Mouse (Mus musculus) liver, embryonic 14.5 days (tissue): Measurements from ENCODE around the gene Gm10378. TPM values are rescaled to one million over a fixed set of nuclear protein-coding genes. Genes with fewer than 3 reads are reported as not detected.
"Not testable (repeated sequence)": the region's sequence is repeated elsewhere in the genome, so short reads cannot be mapped to it uniquely, and the experiment has no call there.

ENCODE experiments used
- ATAC-seq: fragments of 200-750 bp; cut with Nextera tagmentation; 2 replicates; pipeline ENCODE4 v1.8.0; 2017; ENCODE audit warnings: moderate number of reproducible peaks, mild to moderate bottlenecking, moderate library complexity; ENCODE audit not compliant: insufficient read depth
- DNase-seq, 3 experiments: peaks; one replicate each; pipeline ENCODE4 v3.0.0-alpha.2; 2012 to 2013; ENCODE audit warnings: low read depth in 3 of 3, low spot score in 3 of 3
- H3K27ac ChIP-seq: fragments of 300-500 bp; sonication (generic); 2 replicates; pipeline ENCODE4 v1.5.1; 2014; ENCODE audit warnings: moderate library complexity, mild to moderate bottlenecking, control low read depth, inconsistent platforms
- H3K27me3 ChIP-seq: fragments of 300-500 bp; sonication (generic); 2 replicates; pipeline ENCODE4 v1.6.1; 2014; ENCODE audit warnings: mild to moderate bottlenecking, low read length, moderate library complexity; ENCODE audit not compliant: control insufficient read depth, insufficient read depth
- H3K36me3 ChIP-seq: fragments of 300-500 bp; sonication (generic); replicated peaks from 2 replicates; pipeline ENCODE4 v1.6.1; 2014; ENCODE audit warnings: low read depth; ENCODE audit not compliant: control insufficient read depth, insufficient read depth
- H3K4me1 ChIP-seq, 2 experiments: fragments of 200-500 bp in 1 of 2; fragments of 300-500 bp in 1 of 2; sonication (generic) in 1 of 2; replicated peaks; 2 replicates each; pipeline ENCODE4 v1.6.1; 2012 to 2014; ENCODE audit warnings: antibody characterized with exemption in 1 of 2, inconsistent platforms in 1 of 2, low read length in 1 of 2; ENCODE audit not compliant: control insufficient read depth in 2 of 2, insufficient read depth in 2 of 2
- H3K4me2 ChIP-seq: fragments of 300-500 bp; sonication (generic); 2 replicates; pipeline ENCODE4 v1.6.1; 2014; ENCODE audit warnings: low read depth, mild to moderate bottlenecking, control low read depth, moderate library complexity
- H3K4me3 ChIP-seq, 2 experiments: fragments of 200-500 bp in 1 of 2; fragments of 300-500 bp in 1 of 2; sonication (generic) in 1 of 2; 2 replicates each; pipeline ENCODE4 v1.5.1; 2012 to 2014; ENCODE audit warnings: low read depth in 2 of 2, low read length in 2 of 2, mild to moderate bottlenecking in 2 of 2, control low read depth in 1 of 2, inconsistent platforms in 1 of 2, moderate library complexity in 1 of 2; ENCODE audit not compliant: insufficient read depth in 1 of 2
- H3K9ac ChIP-seq: fragments of 300-500 bp; sonication (generic); replicated peaks from 2 replicates; pipeline ENCODE4 v1.6.1; 2014; ENCODE audit warnings: mild to moderate bottlenecking, control low read depth, moderate library complexity
- H3K9me3 ChIP-seq: fragments of 300-500 bp; sonication (generic); 2 replicates; pipeline ENCODE4 v1.6.1; 2016; ENCODE audit warnings: low read length, mixed read lengths; ENCODE audit not compliant: control insufficient read depth
- WGBS: fragments of 180-500 bp; shearing (Covaris S2); extraction: QIAGEN DNeasy Blood & Tissue Kit; methylation state at CpG from one replicate; pipeline ENCODE4 v1.1.7; 2014; ENCODE audit not compliant: insufficient replicate concordance; 5-methylcytosine and 5-hydroxymethylcytosine counted together
- microRNA-seq: library from miRNA; unstranded; fragments of <30 nt; microRNA quantifications from one replicate; pipeline ENCODE4, GENCODE M21; 2016
- polyA plus RNA-seq, 2 experiments: library from polyadenylated mRNA; depleted of rRNA in 1 of 2; stranded (reverse) in 1 of 2; unstranded in 1 of 2; fragments of >200 nt; fragmentation: Nextera tagmentation in 1 of 2; extraction: Ambion mirVana in 1 of 2; gene quantifications; 2 replicates each; pipeline versions ENCODE4 v1.2.1 to v1.2.3; 2012 to 2014

The Gm10378 gene
- not detected in 2 replicates for polyA plus RNA-seq (2012; rRNA removed)
- polyA plus RNA-seq (2014; fragmentation: Nextera tagmentation; extraction: Ambion mirVana): not detected in 2 replicates

- WGBS: no CpG with 5 or more reads among the region's 1 CpGs
- ATAC-seq: not testable (repeated sequence)
Observed at GRCm38 (mm10) chr14:42655638-42656037, at the start of gene Gm10378. Gene Gm10378, plus strand, starts transcription at chr14:42655938.

DNA sequence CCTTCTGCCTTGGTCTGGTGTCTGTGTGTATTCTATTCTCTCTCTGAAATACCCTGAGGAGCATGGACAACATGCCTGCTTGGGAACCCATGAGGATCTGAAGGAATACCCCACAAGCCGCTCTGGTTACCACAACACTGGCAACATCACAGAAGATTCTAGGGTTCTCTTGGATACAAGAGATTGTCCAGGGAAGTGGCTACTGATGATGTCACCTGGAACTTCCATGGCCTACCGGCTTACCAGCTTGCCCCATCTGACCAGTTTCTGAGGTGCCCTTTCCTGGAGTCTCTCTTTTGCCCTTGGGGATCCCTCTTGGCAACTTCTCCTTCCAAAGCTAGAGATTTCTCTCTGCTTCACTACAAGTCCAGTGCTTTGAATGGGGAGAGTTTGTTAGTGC, 13.9 kb upstream of the Gm10378 start, which contains the start of gene Gm3633:
Gene Gm3633 (minus strand): TSS at position 101 of the 400 bp plus-strand sequence.
- DNase-seq, H3K9ac ChIP-seq, H3K4me1 ChIP-seq, H3K4me2 ChIP-seq, H3K9me3 ChIP-seq, H3K27me3 ChIP-seq, ATAC-seq, H3K36me3 ChIP-seq, H3K4me3 ChIP-seq, H3K27ac ChIP-seq: not testable (repeated sequence)
- no CpG with 5 or more reads among the region's 2 CpGs for WGBS

More at GRCm38 (mm10) chr14:42655638-42656037, at the start of gene Gm10378:
- not testable (repeated sequence) for H3K9ac ChIP-seq, H3K4me1 ChIP-seq, H3K4me3 ChIP-seq, H3K9me3 ChIP-seq, DNase-seq, H3K27ac ChIP-seq, H3K4me2 ChIP-seq, H3K36me3 ChIP-seq, H3K27me3 ChIP-seq

Small RNA genes within 50 kb of the gene (microRNA-seq; reads per million reads assigned to microRNA genes)
- not detected for gene Gm23620
- gene Gm25228: not detected

Other genes with a start within 250 kb of the Gm10378 start
- gene Gm8005, start 216.3 kb upstream of the Gm10378 start, polyA plus RNA-seq (2012; rRNA removed): not detected in 2 replicates
- not detected in 2 replicates for gene Gm8005, start 216.3 kb upstream of the Gm10378 start, polyA plus RNA-seq (2014; fragmentation: Nextera tagmentation; extraction: Ambion mirVana)
- gene Gm8011, start 192.1 kb upstream of the Gm10378 start, polyA plus RNA-seq (2012; rRNA removed): not detected in 2 replicates
- gene Gm8011, start 192.1 kb upstream of the Gm10378 start, polyA plus RNA-seq (2014; fragmentation: Nextera tagmentation; extraction: Ambion mirVana): not detected in 2 replicates
- not detected in 2 replicates for gene Gm8020, start 153.6 kb upstream of the Gm10378 start, polyA plus RNA-seq (2012; rRNA removed)
- not detected in 2 replicates for gene Gm8020, start 153.6 kb upstream of the Gm10378 start, polyA plus RNA-seq (2014; fragmentation: Nextera tagmentation; extraction: Ambion mirVana)
- gene Gm8024, start 131.7 kb upstream of the Gm10378 start, polyA plus RNA-seq (2012; rRNA removed): not detected in 2 replicates
- gene Gm8024, start 131.7 kb upstream of the Gm10378 start, polyA plus RNA-seq (2014; fragmentation: Nextera tagmentation; extraction: Ambion mirVana): not detected in 2 replicates
- not detected in 2 replicates for gene Gm17124, start 56.1 kb upstream of the Gm10378 start, polyA plus RNA-seq (2012; rRNA removed)
- not detected in 2 replicates for gene Gm17124, start 56.1 kb upstream of the Gm10378 start, polyA plus RNA-seq (2014; fragmentation: Nextera tagmentation; extraction: Ambion mirVana)
- gene Gm3633, start 14.0 kb upstream of the Gm10378 start, polyA plus RNA-seq (2012; rRNA removed): not detected in 2 replicates
- gene Gm3633, start 14.0 kb upstream of the Gm10378 start, polyA plus RNA-seq (2014; fragmentation: Nextera tagmentation; extraction: Ambion mirVana): not detected in 2 replicates
- gene Gm3015, start 112.9 kb downstream of the Gm10378 start, polyA plus RNA-seq (2012; rRNA removed): not detected in 2 replicates
- gene Gm3015, start 112.9 kb downstream of the Gm10378 start, polyA plus RNA-seq (2014; fragmentation: Nextera tagmentation; extraction: Ambion mirVana): not detected in 2 replicates
- not detected in 2 replicates for gene Gm10377, start 142.0 kb downstream of the Gm10378 start, polyA plus RNA-seq (2012; rRNA removed)
- gene Gm10377, start 142.0 kb downstream of the Gm10378 start, polyA plus RNA-seq (2014; fragmentation: Nextera tagmentation; extraction: Ambion mirVana): not detected in 2 replicates
- gene Gm21977, start 197.5 kb downstream of the Gm10378 start, polyA plus RNA-seq (2012; rRNA removed): not detected in 2 replicates
- not detected in 2 replicates for gene Gm21977, start 197.5 kb downstream of the Gm10378 start, polyA plus RNA-seq (2014; fragmentation: Nextera tagmentation; extraction: Ambion mirVana)